Mouse (Mus musculus) frontal cortex, adult 2 months (tissue): Measurements from ENCODE around the gene Sar1a. TPM values are rescaled to one million over a fixed set of nuclear protein-coding genes. Genes with fewer than 3 reads are reported as not detected.

Experiments
- DNase-seq, 2 experiments: peaks; one replicate each; pipeline ENCODE4 v3.0.0; 2022; ENCODE audit warnings: low spot score in 1 of 2; ENCODE audit errors: extremely low spot score in 1 of 2
- polyA plus RNA-seq: library from polyadenylated mRNA; depleted of rRNA; stranded (reverse); fragments of >200 nt; gene quantifications from 2 replicates; pipeline ENCODE4 v1.2.3, GENCODE M21; 2012; rRNA removed

Gene Sar1a
- polyA plus RNA-seq, 1 experiment: 115 TPM

DNA sequence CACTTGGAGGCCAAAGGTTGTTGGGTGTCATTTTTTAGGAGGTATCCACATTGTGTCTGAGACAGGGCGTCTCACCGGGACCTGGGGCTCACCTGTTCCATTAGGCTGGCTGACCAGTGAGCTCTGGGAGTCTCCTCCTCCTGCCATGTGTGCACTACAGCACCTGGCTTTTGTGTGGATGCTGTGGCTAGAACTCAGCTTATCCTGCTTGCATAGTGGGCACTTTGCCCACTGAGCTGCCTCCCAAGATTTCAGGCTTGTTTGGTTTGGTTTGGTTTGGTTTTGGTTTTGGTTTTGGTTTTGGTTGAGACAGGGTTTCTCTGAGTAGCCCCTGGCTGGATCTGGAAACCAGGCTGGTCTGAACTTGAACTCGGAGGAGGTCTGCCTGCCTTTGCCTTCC, 42.1 kb downstream of the Sar1a start:
- DNase-seq: no peak

- DNase-seq: no peak
These were observed 43.2 kb downstream of the Sar1a start for GRCm38 (mm10) chr10:61723271-61723670.

DNA sequence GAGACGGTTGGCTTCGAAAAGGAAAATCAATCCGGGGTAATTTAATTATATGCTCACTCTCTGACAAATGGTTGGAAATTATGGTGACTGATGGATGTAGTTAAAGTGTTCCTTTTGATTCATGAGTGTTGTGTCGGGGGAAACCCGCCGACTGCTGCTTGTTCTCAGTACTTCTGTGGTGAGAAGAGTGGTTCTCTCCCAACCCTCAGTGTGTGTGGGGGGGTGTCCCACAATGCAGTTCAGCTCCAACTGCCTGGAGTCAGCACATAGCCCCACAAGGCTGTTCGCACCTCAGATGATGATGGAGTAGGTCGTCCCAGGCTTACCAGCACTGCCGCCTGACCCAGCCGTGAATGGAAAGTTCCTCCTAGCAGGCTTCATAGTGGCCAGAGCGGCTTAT, 49.1 kb downstream of the Sar1a start:
- peak in 1 of 2 experiments; percentile 42 for DNase-seq

DNA sequence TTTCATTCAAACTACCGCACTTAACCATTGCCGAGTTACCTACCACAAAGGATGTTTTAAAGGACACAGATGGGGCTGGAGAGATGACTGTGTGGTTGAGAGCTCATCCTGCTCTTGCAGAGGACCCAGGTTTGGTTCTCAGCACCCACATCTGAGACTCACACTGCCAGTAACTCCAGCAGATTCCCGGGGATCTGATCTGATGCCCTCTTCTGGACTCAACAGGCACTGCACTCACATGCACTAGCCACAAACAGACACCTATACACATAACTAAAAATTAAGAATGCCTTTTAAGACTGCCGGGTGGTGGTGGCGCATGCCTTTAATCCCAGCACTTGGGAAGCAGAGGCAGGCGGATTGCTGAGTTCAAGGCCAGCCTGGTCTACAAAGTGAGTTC, 50.1 kb downstream of the Sar1a start:
- no peak for DNase-seq

DNA sequence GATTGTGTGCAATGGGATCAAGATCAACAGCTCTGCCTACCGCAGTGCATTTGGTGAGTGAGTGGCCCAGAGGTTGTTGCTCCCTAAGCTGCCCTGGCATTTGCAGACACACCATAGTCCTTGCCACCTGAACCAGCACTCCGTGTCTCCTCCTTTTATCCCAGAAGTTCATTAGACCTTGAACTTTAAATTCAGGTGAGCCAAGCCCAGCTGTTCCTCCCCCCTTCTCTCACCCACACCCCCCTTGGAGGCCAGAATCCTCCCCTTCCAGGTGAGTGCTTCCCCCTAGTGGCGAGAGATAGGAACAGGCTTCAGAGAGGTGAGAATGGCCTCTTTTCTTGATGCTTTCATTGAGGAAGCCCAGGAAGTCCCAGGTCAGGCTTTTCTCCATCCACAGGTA, 54.3 kb downstream of the Sar1a start:
- peak in 1 of 2 experiments; percentile 19 for DNase-seq

GRCm38 (mm10) chr10:61736671-61737078, 56.6 kb downstream of the Sar1a start:
- peak in 1 of 2 experiments; percentile 43 for DNase-seq

DNA sequence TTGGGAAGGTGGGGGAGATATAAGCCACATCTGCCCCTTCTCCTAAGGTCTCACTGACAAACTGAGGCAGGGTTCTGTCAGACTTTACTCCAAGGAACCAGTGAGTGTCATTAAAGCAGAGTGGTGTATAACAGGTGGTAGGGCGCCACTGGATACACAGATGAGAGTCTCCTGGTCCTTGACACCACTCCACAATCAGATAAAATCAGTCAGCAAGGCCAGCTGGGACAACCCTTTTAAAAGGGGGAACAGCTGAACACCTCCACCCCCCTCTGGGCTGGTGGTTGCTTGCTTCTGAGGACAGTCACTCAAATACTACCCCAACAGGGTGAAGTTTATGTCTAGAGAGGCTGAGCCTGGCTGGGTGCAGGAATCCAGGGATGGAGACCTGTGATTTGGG, 57.4 kb downstream of the Sar1a start:
- DNase-seq: no peak

- no peak for DNase-seq
These were observed 58.0 kb downstream of the Sar1a start for GRCm38 (mm10) chr10:61738126-61738525.

GRCm38 (mm10) chr10:61741306-61741705, 61.2 kb downstream of the Sar1a start:
- no peak for DNase-seq

DNA sequence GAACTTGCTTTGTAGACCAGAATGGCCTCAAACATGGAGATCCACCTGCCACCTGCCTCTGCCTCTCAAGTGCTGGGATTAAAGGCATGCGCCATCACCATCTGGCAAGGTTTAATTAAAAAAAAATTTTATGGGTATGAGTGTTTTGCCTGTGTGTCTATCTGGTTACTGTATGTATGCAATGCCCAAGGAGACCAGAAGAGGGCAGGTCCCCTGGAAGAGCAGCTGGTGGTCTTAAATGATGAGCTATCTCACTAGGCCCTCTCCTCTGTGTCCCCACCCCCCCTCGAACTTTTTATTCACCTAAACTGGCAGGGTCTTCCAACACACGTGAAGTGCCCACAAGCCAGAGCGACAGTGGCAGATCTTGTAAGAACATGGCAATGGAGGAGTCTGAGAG, 61.8 kb downstream of the Sar1a start:
- DNase-seq: no peak

- DNase-seq: no peak
These were observed 62.2 kb downstream of the Sar1a start for GRCm38 (mm10) chr10:61742336-61742735.

Other genes with a start within 250 kb of the Sar1a start
- 27.3 and 28.9 TPM in 2 replicates for gene Eif4ebp2, start 227.6 kb upstream of the Sar1a start, polyA plus RNA-seq
- gene Lrrc20, start 204.5 kb upstream of the Sar1a start, polyA plus RNA-seq: 20.3 and 22.3 TPM in 2 replicates
- gene Npffr1, start 84.8 kb upstream of the Sar1a start, polyA plus RNA-seq: 1.3 and 1.4 TPM in 2 replicates
- gene Ppa1, start 31.7 kb upstream of the Sar1a start, polyA plus RNA-seq: 105 and 113 TPM in 2 replicates
- 23.3 and 29.3 TPM in 2 replicates for gene Tysnd1, start 15.2 kb downstream of the Sar1a start, polyA plus RNA-seq
- 10.7 and 13.3 TPM in 2 replicates for gene Aifm2, start 35.0 kb downstream of the Sar1a start, polyA plus RNA-seq
- gene H2afy2, start 103.8 kb downstream of the Sar1a start, polyA plus RNA-seq: 25.1 and 28.8 TPM in 2 replicates